Mouse (Mus musculus): ENCODE data around the gene Mymx.

Mymx gene

DNA sequence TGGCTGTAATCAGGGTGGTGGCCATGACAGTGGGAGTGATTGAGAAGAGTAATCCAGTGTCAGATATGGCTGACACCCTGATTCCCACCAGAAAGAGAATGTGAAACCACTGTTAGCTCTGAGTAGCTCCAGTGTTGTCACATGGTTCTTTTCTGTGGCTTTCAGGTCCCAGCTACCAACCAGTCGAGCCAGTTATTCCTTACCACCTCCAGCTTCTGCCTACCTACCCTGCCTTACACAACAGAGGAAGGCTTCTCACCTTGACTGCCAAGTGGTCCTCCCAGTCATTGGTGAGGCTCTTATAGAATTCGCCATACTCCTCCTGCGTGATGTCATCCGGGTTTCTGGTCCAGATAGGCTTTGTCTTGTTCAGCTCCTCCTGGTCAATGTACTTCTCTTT lies 31.9 kb downstream of the Mymx start:
- DNase-seq (ENCODE audit: low spot score), result no peak

DNA sequence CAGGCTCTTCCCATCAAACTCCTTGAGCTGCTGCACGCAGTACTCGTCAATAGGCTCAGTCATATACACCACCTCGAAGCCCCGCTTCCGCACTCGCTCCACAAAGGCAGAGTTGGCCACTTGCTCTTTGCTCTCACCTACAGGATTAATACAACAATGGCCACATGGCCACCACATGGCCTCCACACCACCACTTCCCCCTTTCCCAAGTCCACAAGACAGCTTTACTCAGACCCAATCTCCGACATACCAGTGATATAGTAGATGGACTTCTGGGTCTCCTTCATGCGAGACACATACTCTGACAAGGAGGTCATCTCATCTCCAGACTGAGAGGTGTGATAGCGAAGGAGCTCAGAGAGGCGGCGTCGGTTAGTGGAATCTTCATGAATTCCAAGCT lies 32.9 kb downstream of the Mymx start:
- DNase-seq (ENCODE audit: low spot score), result no peak

- peak; percentile 48 for DNase-seq (ENCODE audit: low spot score)
Measured at GRCm38 (mm10) chr17:45567162-45567601, 34.7 kb downstream of the Mymx start.

DNA sequence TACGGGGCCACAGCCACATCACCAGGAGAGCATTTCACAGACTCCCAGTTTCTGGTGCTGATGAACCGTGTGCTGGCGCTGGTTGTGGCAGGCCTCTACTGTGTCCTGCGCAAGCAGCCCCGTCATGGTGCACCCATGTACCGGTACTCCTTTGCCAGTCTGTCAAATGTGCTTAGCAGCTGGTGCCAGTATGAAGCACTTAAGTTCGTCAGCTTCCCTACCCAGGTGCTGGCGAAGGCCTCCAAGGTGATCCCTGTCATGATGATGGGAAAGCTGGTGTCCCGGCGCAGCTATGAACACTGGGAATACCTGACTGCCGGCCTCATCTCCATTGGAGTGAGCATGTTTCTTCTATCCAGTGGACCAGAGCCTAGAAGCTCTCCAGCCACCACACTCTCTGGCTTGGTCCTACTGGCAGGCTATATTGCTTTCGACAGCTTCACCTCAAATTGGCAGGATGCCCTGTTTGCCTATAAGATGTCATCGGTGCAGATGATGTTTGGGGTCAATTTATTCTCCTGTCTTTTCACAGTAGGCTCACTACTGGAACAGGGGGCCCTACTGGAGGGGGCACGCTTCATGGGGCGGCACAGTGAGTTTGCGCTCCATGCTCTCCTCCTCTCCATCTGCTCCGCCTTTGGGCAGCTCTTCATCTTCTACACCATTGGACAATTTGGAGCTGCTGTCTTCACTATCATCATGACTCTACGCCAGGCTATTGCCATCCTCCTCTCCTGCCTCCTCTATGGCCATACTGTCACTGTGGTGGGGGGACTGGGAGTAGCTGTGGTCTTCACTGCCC lies 35.3 kb downstream of the Mymx start:
- DNase-seq (ENCODE audit: low spot score), result no peak

- no peak for DNase-seq (ENCODE audit: low spot score)
Measured at GRCm38 (mm10) chr17:45566031-45566359, 35.9 kb downstream of the Mymx start.

GRCm38 (mm10) chr17:45565103-45565502 lies 36.8 kb downstream of the Mymx start:
- no peak for DNase-seq (ENCODE audit: low spot score)

DNA sequence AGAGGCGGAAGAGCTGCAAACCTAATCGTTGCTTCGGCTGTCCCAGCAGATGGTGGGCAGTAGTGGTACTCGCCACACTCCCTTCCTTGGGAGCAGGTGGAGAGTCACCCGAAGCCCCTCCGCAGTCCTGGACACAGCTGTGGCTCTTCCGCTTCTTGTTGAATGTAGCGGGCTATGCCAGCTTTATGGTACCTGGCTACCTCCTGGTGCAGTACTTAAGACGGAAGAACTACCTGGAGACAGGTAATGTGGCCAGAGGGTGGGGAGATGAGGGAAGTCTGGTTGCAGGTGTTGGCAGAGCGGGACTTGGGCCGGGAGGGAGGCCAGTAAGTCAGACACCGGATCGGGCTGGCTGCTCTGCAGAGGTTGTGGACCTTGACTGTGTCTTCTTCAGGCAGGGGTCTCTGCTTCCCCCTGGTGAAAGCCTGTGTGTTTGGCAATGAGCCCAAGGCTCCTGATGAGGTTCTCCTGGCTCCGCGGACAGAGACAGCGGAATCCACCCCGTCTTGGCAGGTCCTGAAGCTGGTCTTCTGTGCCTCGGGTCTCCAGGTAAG lies 37.3 kb downstream of the Mymx start:
- no peak for DNase-seq (ENCODE audit: low spot score)

- peak; percentile 93 for DNase-seq (ENCODE audit: low spot score)
Measured at GRCm38 (mm10) chr17:45563655-45564530, 38.0 kb downstream of the Mymx start, which contains the start of gene Slc35b2. Gene Slc35b2 (plus strand): TSS chr17:45563874.

DNA sequence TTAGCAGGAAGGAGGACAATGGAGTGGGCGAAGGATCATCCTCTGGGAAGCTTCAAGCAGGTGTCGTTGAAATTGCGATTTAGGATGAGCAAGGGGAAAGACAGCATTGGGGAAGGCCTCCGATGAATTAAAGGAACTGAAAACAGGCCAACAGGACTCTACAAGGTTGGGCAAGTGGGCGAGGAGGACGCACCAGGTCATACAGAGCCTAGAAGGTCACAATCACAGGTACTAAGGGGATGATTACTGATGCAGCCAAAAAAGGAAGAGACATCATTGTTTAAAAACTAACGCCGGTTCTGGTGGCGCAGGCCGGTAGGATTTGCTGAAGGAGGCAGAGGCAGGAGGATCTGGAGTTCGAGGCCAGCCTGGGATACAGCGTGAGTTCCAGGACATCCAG lies 38.7 kb downstream of the Mymx start:
- no peak for DNase-seq (ENCODE audit: low spot score)

DNA sequence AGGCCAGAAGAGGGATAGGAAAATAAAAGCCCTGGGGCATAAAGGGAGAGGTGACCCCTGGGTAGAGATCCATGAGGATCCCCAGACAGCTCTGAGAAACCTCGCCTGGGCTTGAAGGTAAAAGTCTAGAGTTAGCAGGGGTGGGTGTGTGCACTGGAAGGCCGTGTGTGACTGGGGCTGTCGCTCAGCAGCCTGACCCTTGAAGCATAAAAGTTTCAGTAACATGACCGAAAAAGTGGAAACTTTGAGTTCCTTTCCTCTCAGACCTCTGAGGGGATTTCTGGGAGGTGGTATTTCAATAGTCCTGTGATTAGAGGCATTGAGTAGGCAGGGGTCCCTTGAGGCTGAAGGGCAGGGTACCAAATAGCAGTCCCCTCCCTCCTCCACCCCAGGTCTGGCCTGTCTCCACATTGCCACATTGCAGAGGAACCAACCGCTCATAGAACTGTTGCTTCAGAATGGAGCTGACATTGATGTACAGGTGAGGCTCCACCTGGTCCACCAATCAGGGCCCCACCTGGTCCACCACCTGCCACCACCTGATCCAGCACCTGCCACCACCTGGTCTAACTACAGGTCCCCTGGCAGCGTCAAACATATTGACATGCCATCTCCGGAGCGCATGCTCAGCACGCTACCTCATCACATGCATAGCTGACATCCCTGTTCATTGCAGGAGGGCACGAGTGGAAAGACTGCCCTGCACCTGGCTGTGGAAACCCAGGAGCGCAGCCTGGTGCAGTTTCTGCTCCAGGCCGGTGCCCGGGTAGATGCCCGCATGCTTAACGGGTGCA lies 42.0 kb downstream of the Mymx start:
- no peak for DNase-seq (ENCODE audit: low spot score)

- DNase-seq (ENCODE audit: low spot score), result no peak
Measured at GRCm38 (mm10) chr17:45557998-45558862, 43.7 kb downstream of the Mymx start.

DNA sequence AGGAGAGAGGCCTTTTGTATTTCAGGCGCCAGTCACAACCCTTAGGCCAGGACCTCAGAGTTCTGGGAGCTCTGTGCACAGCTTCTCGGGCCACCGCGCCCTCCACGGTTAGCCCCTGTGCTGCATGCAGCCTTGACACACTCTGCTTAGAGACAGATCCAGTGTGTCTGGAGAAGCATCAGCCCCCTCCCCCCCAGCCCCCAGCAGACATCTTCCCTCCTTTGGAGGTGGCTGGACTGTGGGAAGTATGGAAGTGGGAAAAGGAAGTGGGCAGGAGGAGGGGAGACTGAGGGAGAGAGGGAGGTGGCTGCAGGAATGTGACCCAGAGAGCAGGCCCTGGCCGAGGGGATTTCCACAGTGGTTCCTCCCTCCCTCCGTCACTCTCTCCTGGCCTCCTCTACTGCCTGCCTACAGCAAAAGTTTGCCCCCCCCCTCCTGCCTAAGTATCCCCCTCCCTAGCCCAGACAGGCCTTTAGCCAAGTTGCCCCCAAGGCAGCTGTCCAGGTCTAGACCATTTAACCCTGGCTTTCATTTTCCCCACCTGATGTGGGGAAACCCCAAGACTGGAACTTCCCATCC lies 44.6 kb downstream of the Mymx start:
- DNase-seq (ENCODE audit: low spot score), result no peak

DNA sequence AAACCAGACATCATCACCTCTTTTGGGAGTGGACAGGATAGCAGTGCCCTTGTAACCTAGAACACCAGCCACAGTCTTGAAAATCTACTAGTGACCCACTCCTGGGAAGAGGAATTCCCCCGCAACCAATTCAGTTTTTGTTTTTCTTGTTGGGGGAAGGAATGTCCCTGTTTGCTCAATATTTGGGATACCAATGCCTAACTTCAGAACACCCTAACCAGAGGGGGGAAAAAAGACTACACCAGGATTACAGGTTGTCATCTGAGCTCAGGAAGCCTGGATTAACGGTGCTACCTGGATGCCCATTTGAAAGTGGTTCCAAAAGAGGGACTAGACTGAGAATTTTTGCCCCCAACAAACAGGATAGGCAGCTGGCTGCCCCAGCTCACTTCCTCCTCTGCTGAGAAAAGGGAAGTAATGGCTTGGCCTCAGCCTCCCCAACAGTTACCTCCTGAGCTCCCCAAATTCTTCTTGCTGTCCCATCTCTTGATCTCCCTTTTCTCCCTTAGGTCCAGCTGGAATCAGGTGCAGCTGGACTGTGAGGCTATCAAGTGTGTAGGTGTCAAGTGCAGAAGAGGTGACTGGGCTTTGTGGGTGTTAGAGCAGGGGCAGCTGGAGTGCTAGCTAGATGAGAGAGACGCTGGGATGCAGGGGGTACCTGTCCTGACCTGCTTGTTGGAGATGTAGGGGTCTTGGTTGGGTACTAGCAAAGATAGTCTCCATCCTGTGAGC lies 45.2 kb downstream of the Mymx start:
- DNase-seq (ENCODE audit: low spot score), result no peak

GRCm38 (mm10) chr17:45556107-45556489 lies 45.8 kb downstream of the Mymx start:
- DNase-seq (ENCODE audit: low spot score), result no peak

GRCm38 (mm10) chr17:45555452-45556106 lies 46.3 kb downstream of the Mymx start, which contains the start of gene Nfkbie:
Gene Nfkbie (plus strand): TSS chr17:45555703.
- peak; percentile 98 for DNase-seq (ENCODE audit: low spot score)

DNA sequence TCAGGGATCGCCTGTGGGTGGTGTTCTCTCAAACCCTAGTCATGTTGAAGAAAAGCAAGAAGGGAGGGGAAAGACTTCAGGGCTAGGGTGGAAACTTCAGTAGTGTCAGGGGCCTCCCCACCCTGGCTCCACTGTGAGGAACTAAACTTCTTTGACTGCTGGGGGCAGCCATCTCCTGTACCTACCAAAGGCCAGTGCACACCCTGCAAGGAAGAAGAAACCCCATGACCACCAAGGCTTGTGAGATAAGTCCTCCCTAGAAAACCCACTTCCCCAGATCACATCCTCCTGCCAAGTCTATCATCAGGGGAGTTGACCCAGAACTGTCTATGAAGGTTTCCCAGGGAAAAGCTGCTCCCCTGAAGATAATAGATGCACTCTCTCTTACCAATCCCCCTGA lies 47.5 kb downstream of the Mymx start:
- DNase-seq (ENCODE audit: low spot score), result no peak

DNA sequence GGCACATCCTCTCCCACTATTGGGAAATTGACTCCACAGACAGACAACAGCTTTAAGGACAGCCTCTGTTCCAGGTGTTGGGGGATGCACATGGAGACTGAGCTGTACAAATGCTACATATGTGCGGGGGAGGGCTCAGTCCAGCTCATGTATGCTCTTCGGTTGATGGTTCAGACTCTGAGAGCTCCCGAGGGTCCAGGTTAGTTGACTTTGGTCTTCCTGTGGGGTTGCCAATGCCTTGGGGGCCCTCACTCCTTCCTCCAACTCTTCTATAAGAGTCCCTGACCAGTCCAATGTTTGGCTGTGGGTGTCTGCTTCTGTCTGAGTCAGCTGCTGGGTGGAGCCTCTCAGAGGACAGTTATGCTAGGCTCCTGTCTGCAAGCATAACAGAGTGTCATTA lies 48.8 kb downstream of the Mymx start:
- DNase-seq (ENCODE audit: low spot score), result no peak

GRCm38 (mm10) chr17:45551816-45552451 lies 50.0 kb downstream of the Mymx start:
- peak; percentile 88 for DNase-seq (ENCODE audit: low spot score)

DNA sequence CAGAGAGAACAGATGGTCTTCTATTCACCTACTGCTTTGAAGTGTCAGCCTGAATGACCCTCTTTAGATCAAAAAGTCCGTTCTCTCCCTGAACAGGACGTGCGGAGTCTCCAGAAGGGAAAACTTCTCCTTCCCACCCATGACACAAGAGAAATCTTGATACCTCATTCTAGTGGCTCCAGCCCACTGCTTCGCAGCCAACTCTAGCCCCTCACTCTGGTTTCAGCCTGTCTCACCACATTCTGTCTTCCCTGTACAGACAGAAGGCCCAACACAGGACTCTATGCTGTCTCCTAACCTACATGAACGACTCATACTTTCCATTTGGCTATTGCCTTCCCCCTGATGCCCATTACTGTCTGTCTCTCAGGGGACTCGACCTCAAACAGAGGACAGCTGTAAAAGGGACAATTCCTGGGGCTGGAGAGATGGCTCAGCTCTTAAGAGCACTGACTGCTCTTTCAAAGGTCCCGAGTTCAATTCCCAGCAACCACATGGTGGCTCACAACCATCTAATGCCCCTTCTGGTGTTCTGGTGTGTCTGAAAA lies 50.6 kb downstream of the Mymx start:
- DNase-seq (ENCODE audit: low spot score), result no peak

Measured in embryo, embryonic 10.5 days (tissue).